Mouse (Mus musculus) bone marrow, adult 2 months (tissue): ENCODE data around the gene Cap2. TPM values are rescaled to one million over a fixed set of nuclear protein-coding genes. Genes with fewer than 3 reads are reported as not detected.

ENCODE experiments used
- H3K27ac ChIP-seq: fragments of 200-500 bp; 2 replicates; pipeline ENCODE4 v1.5.1; 2012; ENCODE audit warnings: low read depth, mild to moderate bottlenecking, control low read depth, inconsistent platforms, low read length; ENCODE audit not compliant: control insufficient read depth, poor library complexity, insufficient read depth
- H3K4me1 ChIP-seq: fragments of 200-500 bp; 2 replicates; pipeline ENCODE4 v1.6.1; 2011; ENCODE audit warnings: low read length; ENCODE audit not compliant: control insufficient read depth, insufficient read depth
- H3K4me3 ChIP-seq: fragments of 200-500 bp; replicated peaks from 2 replicates; pipeline ENCODE3; 2011; ENCODE audit warnings: mild to moderate bottlenecking, low read depth, low read length, control low read depth; ENCODE audit not compliant: control insufficient read depth
- CTCF ChIP-seq: fragments of 200-500 bp; IDR thresholded peaks from 2 replicates; pipeline ENCODE4 v1.5.1; 2011; ENCODE audit warnings: low read length, control low read depth; ENCODE audit not compliant: control insufficient read depth, insufficient read depth
- POLR2A ChIP-seq: fragments of 200-500 bp; IDR thresholded peaks from 2 replicates; pipeline ENCODE4 v1.6.1; 2011; ENCODE audit warnings: low read depth, mild to moderate bottlenecking, control low read depth, low read length, borderline replicate concordance; ENCODE audit not compliant: control insufficient read depth
- WGBS: fragments of 180-500 bp; shearing (Covaris S2); methylation state at CpG from one replicate; pipeline ENCODE4 v1.1.7; 2018; 5-methylcytosine and 5-hydroxymethylcytosine counted together
- polyA plus RNA-seq: library from polyadenylated mRNA; stranded (reverse); fragments of >200 nt; gene quantifications from 2 replicates; pipeline ENCODE4 v1.2.4, GENCODE M21; 2011; ENCODE audit warnings: low replicate concordance; ENCODE audit not compliant: missing spikeins, insufficient read depth, insufficient read length

The Cap2 gene
- polyA plus RNA-seq, 1 experiment, result 3.4 TPM

GRCm38 (mm10) chr13:46682921-46683320, 181.3 kb downstream of the Cap2 start:
- H3K4me3 ChIP-seq, result no peak overlapping the region
- 87% methylated on average over 2 of the region's 2 CpGs for WGBS
- TF ChIP-seq POLR2A, result no peak
- no peaks in the 10 kb centered on the region for H3K4me1 ChIP-seq
- H3K27ac ChIP-seq, result no peak overlapping the region

DNA sequence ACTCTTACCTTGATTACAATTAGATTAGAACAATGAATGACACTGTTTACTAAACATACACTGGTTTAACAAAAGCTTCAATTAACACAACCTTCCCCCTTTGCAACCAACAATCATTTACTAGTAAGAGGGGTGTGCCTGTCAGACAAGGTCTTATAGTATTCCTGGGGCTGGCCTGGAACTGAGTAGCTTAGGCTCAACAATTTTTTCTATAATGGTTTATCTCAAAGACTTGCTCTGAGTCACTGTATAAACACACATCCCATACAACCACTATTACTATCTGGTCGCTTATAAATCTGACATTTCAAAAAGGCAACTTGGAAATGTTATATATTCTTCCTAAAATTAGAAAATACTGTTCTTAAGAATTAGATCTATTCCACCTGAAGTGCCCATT, 181.7 kb downstream of the Cap2 start:
- 93% methylated on average over 1 of the region's 1 CpGs for WGBS
- H3K4me3 ChIP-seq, result no peak overlapping the region
- no peaks in the 10 kb centered on the region for H3K4me1 ChIP-seq
- no peak overlapping the region for H3K27ac ChIP-seq
- TF ChIP-seq POLR2A (no peak), CTCF (no peak)

- 67% methylated on average over 4 of the region's 4 CpGs for WGBS
- Histone ChIP-seq H3K27ac (no peak overlapping the region), H3K4me1 (peaks cover 1% of the 10 kb centered on the region; the same call in 1 of the 2 replicates), H3K4me3 (no peak overlapping the region)
- TF ChIP-seq POLR2A, result no peak
- TF ChIP-seq CTCF, result no peak
These were observed 189.1 kb downstream of the Cap2 start for GRCm38 (mm10) chr13:46690559-46691241.

DNA sequence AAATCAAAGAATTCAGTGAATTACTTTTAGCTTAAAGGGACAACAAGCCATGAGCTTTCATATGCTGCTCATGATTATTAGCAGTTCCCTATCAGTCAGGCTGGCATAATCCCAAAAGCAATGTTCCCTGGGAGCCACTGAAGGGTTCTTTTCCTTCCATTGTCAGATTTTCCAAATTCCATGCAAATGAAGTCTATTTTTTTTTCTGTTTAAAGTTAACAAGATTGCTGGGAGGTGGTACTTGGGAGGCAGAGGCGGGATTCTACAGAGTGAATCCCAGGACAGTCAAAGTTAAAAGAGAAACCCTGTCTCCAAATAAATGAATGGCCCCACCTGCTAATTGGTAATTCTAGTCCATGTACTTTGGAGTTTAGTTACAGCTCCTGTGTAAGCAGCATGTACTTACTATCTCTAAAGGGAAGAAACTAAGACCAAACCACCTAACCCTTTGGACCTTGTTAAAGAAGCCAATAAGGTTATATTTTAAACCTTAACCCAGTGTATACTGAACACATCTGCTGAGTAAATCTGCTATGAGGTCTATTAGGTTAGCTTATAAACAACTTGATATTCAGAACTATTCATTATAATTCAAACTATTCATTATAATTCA, 193.8 kb downstream of the Cap2 start:
- 93% methylated on average over 1 of the region's 1 CpGs for WGBS
- Histone ChIP-seq H3K4me3 (no peak overlapping the region), H3K27ac (no peak overlapping the region), H3K4me1 (peaks cover 1% of the 10 kb centered on the region; the same call in 1 of the 2 replicates)
- no peak for TF ChIP-seq CTCF
- TF ChIP-seq POLR2A, result no peak

DNA sequence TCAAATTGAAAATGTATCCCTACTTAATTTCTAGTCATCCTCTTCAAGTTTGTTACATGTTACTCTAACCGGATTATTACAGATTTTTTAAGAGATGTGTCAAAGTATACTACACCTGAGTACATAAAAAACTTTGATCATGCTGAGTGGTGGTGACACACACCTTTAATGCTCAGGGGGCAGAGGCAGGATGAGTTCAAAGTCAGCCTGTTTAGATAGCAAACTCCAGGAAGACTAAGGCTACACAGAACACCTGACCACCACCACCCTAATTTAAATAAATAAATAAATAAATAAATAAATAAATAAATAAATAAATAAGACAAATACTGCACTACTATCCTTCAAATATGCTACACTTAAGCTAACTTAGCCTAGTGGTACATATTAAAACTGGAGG, 194.3 kb downstream of the Cap2 start:
- no peak overlapping the region for H3K4me3 ChIP-seq
- no peaks in the 10 kb centered on the region for H3K4me1 ChIP-seq
- no peak for TF ChIP-seq POLR2A
- TF ChIP-seq CTCF, result no peak
- 96% methylated on average over 1 of the region's 1 CpGs for WGBS
- no peak overlapping the region for H3K27ac ChIP-seq

- TF ChIP-seq POLR2A (no peak), CTCF (no peak)
- 64% methylated on average over 2 of the region's 2 CpGs for WGBS
- Histone ChIP-seq H3K4me1 (no peaks in the 10 kb centered on the region), H3K27ac (no peak overlapping the region), H3K4me3 (no peak overlapping the region)
These were observed 195.1 kb downstream of the Cap2 start for GRCm38 (mm10) chr13:46696788-46697187.

GRCm38 (mm10) chr13:46699372-46699771, 197.7 kb downstream of the Cap2 start:
- H3K27ac ChIP-seq, result no peak overlapping the region
- H3K4me1 ChIP-seq, result no peaks in the 10 kb centered on the region
- no peak overlapping the region for H3K4me3 ChIP-seq
- TF ChIP-seq CTCF, result no peak
- no peak for TF ChIP-seq POLR2A
- WGBS, result 81% methylated on average over 1 of the region's 1 CpGs

Other genes starting within 250 kb of the Cap2 start
- gene Stmnd1, start 228.1 kb upstream of the Cap2 start, polyA plus RNA-seq, result not detected in 2 replicates
- gene Rbm24, start 83.4 kb upstream of the Cap2 start, polyA plus RNA-seq, result 1.3 and 3.5 TPM in 2 replicates
- gene Fam8a1, start 167.7 kb downstream of the Cap2 start, polyA plus RNA-seq, result 4.7 and 7.4 TPM in 2 replicates
- 26.7 and 46.7 TPM in 2 replicates for gene Nup153, start 226.1 kb downstream of the Cap2 start, polyA plus RNA-seq